Mouse (Mus musculus): ENCODE results near the gene Map1lc3b.

Map1lc3b gene

GRCm38 (mm10) chr8:121590203-121591177, at the start of gene Map1lc3b:
Gene Map1lc3b (plus strand): TSS chr8:121590361.
- peak; percentile 98 to 99 for DNase-seq

- peak in 1 of 2 experiments; percentile 5 for DNase-seq
These were observed 48.3 kb upstream of the Map1lc3b start for GRCm38 (mm10) chr8:121541862-121542261.

- DNase-seq: peak; percentile 46
These were observed 47.3 kb upstream of the Map1lc3b start for GRCm38 (mm10) chr8:121542901-121543300.

GRCm38 (mm10) chr8:121544276-121544785, 45.8 kb upstream of the Map1lc3b start, which contains the start of gene 1700018B08Rik:
Gene 1700018B08Rik (minus strand): TSS chr8:121544320.
- no peak for DNase-seq

- no peak for DNase-seq
These were observed 45.2 kb upstream of the Map1lc3b start for GRCm38 (mm10) chr8:121544936-121545335.

- DNase-seq: peak; percentile 86 to 89
These were observed 43.0 kb upstream of the Map1lc3b start for GRCm38 (mm10) chr8:121547132-121547531.

GRCm38 (mm10) chr8:121550056-121550455, 40.1 kb upstream of the Map1lc3b start:
- no peak for DNase-seq

- no peak for DNase-seq
These were observed 38.8 kb upstream of the Map1lc3b start for GRCm38 (mm10) chr8:121551065-121551985.

- no peak for DNase-seq
These were observed 37.7 kb upstream of the Map1lc3b start for GRCm38 (mm10) chr8:121552506-121552905.

DNA sequence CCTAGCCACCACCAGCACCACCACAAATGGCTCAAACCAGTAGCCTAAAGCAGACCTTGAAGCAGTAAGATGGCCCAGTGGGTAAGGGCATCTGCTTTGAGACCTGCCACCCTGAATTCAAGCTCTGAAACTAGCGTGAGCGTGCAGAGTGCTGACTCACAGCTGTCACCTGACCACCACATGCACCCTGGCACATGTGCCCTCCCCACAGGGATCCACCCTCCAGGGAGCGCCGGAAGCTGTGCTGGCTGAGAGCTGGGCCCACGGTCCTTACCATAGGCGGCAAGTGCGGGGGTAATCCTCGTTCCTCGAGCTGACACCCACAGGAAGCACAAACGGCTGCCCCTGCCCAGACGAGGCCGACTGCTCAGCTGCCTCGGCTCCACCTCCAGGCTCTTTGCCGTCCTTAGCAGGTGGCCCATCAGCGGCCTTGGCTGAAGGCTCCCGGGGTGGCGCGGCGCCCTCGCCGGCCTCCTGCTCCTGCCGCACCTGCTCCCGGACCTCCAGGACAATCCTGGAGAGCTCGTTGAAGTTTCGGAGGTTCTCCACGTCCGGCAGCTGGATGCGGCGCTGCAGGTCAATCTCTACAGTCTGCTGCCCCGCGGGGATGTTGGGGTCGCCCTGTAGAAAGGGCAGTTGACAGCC, 36.2 kb upstream of the Map1lc3b start:
- DNase-seq: no peak

DNA sequence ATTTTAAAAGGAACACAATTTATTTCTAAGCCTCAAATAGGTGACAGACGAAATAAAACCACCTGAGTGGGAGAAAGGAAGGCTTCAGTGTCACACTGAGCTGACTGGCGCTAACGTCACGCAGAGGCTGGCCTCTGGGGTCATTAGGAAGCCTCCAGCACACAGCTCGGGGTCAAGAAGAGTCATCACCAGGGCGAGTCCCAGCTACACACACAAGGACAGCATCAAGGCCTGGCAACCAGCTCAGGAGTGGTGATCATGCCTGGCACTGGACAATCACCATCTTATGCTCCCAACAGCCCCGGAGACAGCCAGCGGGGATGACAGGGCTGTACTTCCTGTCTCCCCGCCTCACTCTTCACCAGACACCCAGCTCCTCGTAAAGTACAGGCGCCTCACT, 32.4 kb upstream of the Map1lc3b start:
- no peak for DNase-seq

- DNase-seq: no peak
These were observed 31.6 kb upstream of the Map1lc3b start for GRCm38 (mm10) chr8:121558538-121558937.

DNA sequence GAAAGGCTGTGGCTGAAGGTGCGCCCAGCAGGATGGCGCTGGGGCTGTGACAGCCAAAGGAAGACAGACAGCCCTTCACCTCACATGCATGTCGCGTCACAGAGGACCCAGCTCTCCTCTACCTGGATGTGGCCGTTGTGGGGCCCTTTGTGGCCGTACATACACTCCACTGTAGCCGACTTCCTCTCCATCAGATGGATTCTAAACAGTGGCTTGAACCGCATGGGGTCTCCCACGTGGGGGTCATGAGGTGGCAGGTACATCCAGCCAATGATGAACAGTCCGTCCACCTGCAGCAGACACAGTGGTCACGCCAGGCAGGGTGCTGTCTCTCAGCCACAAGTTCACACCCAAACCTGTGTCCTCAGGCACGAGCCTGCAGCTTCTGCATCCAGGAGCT, 30.4 kb upstream of the Map1lc3b start:
- DNase-seq: no peak

DNA sequence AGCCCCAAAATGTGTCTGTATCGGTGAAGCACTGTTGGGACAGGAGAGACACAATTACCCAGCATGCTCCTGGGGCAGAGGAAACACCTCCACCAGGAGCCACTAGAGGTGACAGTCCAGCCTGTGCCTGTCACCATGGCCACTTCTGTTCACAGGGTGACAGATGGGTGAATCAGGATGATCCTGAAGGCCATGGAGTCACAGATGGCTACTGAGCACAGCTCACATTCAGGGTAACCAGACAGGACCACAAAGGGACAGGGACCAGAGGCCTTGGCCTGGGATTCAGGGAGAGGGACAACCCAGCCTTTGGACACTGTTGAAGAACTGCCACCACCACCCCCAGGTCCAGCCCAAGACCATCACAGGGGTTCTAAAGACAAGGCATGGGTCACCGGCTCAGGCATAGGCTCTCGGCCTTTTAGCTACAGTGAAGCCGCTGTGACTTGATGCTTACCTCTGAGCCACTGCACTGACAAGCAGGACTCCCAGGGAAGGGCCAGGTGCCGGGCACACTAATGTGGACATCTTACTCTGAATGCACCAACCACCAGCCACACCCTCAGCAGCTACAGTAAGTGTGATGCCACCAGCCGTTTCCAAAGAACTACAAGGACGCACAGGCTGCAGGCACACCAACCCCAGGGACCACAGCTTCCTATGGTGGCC, 29.6 kb upstream of the Map1lc3b start:
- no peak for DNase-seq

DNA sequence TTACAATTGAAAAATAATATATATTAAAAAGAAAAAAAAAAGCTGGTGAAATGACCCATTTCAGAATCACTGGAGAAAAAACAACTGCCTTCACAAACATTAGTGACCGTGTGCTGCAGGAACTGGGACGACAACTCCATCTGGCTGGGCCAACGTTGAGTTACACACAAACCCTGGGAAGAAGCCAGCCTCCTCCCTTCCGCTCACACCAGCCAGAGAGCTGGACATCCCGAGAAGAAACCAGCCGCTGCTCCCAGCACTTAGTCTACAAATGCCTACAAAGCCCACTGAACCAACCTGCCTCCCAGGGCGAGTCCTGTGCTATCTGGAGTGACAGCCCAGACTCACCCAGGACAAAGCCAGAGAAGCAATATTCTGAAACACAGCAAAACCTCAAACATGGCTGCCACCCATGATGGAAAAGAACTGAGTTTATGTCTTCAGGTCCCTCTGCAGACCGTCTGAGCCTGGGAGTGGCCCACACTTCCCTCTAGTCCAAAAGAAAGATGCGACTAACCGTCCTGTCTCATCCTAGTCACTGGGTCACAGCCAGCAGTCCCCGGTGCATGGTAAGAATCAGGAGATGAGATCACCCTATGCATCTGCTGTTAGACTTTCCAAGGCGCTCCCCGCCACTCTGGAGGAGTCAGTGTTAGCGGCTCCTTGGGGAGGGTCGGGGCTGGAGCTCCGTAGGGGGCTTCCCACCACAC, 28.4 kb upstream of the Map1lc3b start:
- DNase-seq: peak; percentile 72 to 78

GRCm38 (mm10) chr8:121562941-121563351, 27.2 kb upstream of the Map1lc3b start:
- DNase-seq: no peak

DNA sequence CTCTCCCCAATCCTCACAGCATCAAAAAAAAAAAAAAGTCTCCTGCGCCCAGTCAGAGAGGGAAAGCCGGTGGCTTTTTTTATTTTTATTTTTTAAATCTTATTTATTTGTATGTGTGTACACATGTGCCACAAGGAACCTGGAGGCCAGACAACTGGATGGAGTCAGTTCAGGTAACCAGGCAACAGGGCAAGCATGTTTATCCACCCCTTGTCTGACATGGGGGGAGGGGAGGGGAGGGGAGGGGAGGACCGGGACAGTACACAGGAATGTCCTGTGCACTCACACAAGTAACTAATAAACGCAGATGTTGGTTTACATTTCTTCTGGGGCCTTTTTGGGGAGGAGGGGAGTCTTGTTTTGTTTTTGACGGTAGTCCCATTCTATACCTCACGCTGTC, 26.5 kb upstream of the Map1lc3b start:
- DNase-seq: no peak

- no peak for DNase-seq
These were observed 21.8 kb upstream of the Map1lc3b start for GRCm38 (mm10) chr8:121568321-121568720.

DNA sequence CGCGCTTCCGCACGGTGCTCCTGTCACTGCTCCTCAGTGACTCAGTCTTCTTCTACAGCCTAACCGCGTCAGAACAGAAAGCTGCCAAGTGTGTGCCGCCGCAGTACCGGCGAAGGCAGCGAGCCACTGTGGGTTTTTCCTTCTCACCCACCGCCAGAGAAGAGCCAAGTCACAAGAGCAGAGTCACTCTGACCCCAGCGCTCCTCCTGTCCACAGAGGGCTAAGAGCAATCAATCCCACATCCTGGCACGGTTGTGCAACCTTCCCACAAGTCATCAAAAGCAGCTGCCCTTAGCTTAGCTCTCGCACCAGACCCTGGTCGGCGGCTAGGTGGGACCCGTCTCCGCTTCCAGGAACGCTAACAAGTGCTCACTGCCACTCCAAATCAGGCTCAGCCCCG, 19.8 kb upstream of the Map1lc3b start:
- no peak for DNase-seq

- no peak for DNase-seq
These were observed 19.4 kb upstream of the Map1lc3b start for GRCm38 (mm10) chr8:121570801-121571200.

GRCm38 (mm10) chr8:121572121-121572520, 18.0 kb upstream of the Map1lc3b start:
- no peak for DNase-seq

Measured in cerebellum, postnatal 10 days (tissue).